In genomic region chr12:12783699-12784605, GRCm38 (mm10) we compare ENCODE assay signal across 15 mouse cellular contexts.
DNase-seq lines count a peak whose midpoint lies in the region; ATAC-seq and TF ChIP-seq lines count a peak whose summit lies in the region.
"Had no signal": no experiment of that assay in that cellular context is flagged by ENCODE, and none has a peak within 500 bp of the region (broad histone marks: within the 10 kb centered on the region; RNA-seq: fewer than 3 reads in every experiment).

No protein-coding gene starts in this region.

- 8% methylated on average over 11 of the region's 11 CpGs for WGBS in forebrain, embryonic 16.5 days

- no peak overlapping the region for H3K4me2 ChIP-seq in forebrain, embryonic 16.5 days (ENCODE audit: low read length)
- H3K4me2 ChIP-seq: lung, embryonic 15.5 days had no signal

- TF ChIP-seq POLR2A in cortical plate, adult 2 months (IDR thresholded peaks at IDR 0.05; ENCODE audit: extremely low read depth, insufficient read depth, low read length) = no peak

- H3K27me3 ChIP-seq in E14TG2a.4 (ENCODE audit: insufficient read depth, low read length) = no peaks in the 10 kb centered on the region
- H3K27me3 ChIP-seq in forebrain, embryonic 16.5 days (replicated peaks; ENCODE audit: control insufficient read depth, insufficient read depth, low read length) = no peaks in the 10 kb centered on the region
- H3K27me3 ChIP-seq: lung, embryonic 15.5 days had no signal

- peaks cover 23% of the 10 kb centered on the region for H3K36me3 ChIP-seq in E14TG2a.4 (ENCODE audit: insufficient read depth, low read length)
- no peaks in the 10 kb centered on the region for H3K36me3 ChIP-seq in forebrain, embryonic 16.5 days (ENCODE audit: control insufficient read depth, insufficient read depth)
- H3K36me3 ChIP-seq: lung, embryonic 15.5 days had no signal

- peak overlapping the region; percentile 72 for H3K4me3 ChIP-seq in E14TG2a.4 (replicated peaks; ENCODE audit: low read length)
- no peak overlapping the region for H3K4me3 ChIP-seq in cortical plate, adult 2 months (ENCODE audit: insufficient read depth, low read length)
- H3K4me3 ChIP-seq in forebrain, embryonic 16.5 days (replicated peaks; ENCODE audit: low read length) = no peak overlapping the region
- H3K4me3 ChIP-seq: erythroblast, embryonic 14.5 days; lung, embryonic 15.5 days; megakaryocyte, embryonic 14.5 days had no signal

- no peak for TF ChIP-seq CTCF in E14TG2a.4 (conservative IDR thresholded peaks at IDR 0.05; ENCODE audit: low read length)
- no peak for TF ChIP-seq CTCF in cortical plate, adult 2 months (IDR thresholded peaks at IDR 0.05; ENCODE audit: extremely low read depth, insufficient read depth, low read length)

- H3K27ac ChIP-seq in cortical plate, adult 2 months (ENCODE audit: insufficient read depth, low read length) = 0 out of 2 replicates have a peak overlapping the region, but pooled peaks have one; percentile 64
- H3K27ac ChIP-seq in forebrain, embryonic 16.5 days (ENCODE audit: low read length) = peak overlapping the region; percentile 43
- H3K27ac ChIP-seq: lung, embryonic 15.5 days had no signal

- H3K4me1 ChIP-seq in E14TG2a.4 (replicated peaks; ENCODE audit: low read depth, low read length) = peaks cover 78% of the 10 kb centered on the region
- H3K4me1 ChIP-seq in cortical plate, adult 2 months (ENCODE audit: control insufficient read depth, insufficient read depth, low read length) = peaks cover 3% of the 10 kb centered on the region
- peaks cover 21% of the 10 kb centered on the region for H3K4me1 ChIP-seq in forebrain, embryonic 16.5 days (replicated peaks; ENCODE audit: control insufficient read depth, insufficient read depth, low read length)

- no peak overlapping the region for H3K9ac ChIP-seq in forebrain, embryonic 16.5 days (replicated peaks; ENCODE audit: low read depth, low read length)
- H3K9ac ChIP-seq: lung, embryonic 15.5 days had no signal

- H3K9me3 ChIP-seq in E14TG2a.4 (ENCODE audit: low read length) = peaks cover 32% of the 10 kb centered on the region
- H3K9me3 ChIP-seq in forebrain, embryonic 16.5 days (ENCODE audit: control insufficient read depth, low read length) = 0 out of 2 replicates have a peak, but pooled peaks cover 3% of the 10 kb centered on the region
- H3K9me3 ChIP-seq: lung, embryonic 15.5 days had no signal

- DNase-seq in frontal cortex, postnatal 14 days (ENCODE audit: low spot score in 2 of 2) = no peak
- DNase-seq in gastrocnemius, adult 8-10 months (ENCODE audit: low spot score in 2 of 2) = no peak
- DNase-seq in retina, embryonic 14.5 days (ENCODE audit: low spot score) = no peak
- no peak for DNase-seq in MN1 (ENCODE audit: low spot score)
- DNase-seq: cerebellum, postnatal 25 days; liver; retina, postnatal 1 day had no signal

- ATAC-seq in frontal cortex, adult (ENCODE audit: low TSS enrichment) = peak; percentile 77; the same call in 1 of the 2 replicates
- ATAC-seq in forebrain, embryonic 16.5 days = peak; percentile 37; the same call in 1 of the 2 replicates
- ATAC-seq: hindbrain, embryonic 16.5 days had no signal
